Mouse (Mus musculus) lung, embryonic 14.5 days (tissue): Measurements from ENCODE around the gene S1pr1. TPM values are rescaled to one million over a fixed set of nuclear protein-coding genes. Genes with fewer than 3 reads are reported as not detected.
A peak's percentile ranks its signal among the peaks of the same experiment; 100 is the strongest.

Source experiments
- ATAC-seq: fragments of 200-750 bp; cut with Nextera tagmentation; 2 replicates; pipeline ENCODE4 v1.8.0; 2017; ENCODE audit warnings: mild to moderate bottlenecking, moderate TSS enrichment, moderate library complexity; ENCODE audit not compliant: insufficient read depth
- DNase-seq: peaks from one replicate; pipeline ENCODE4 v3.0.0-alpha.2; 2015
- H3K27ac ChIP-seq: fragments of 300-500 bp; sonication (generic); 2 replicates; pipeline ENCODE4 v1.5.1; 2014; ENCODE audit warnings: low read depth, mild to moderate bottlenecking, moderate library complexity
- H3K27me3 ChIP-seq: fragments of 300-500 bp; sonication (generic); 2 replicates; pipeline ENCODE4 v1.6.1; 2014; ENCODE audit warnings: low read length, control low read depth; ENCODE audit not compliant: insufficient read depth
- H3K36me3 ChIP-seq: fragments of 300-500 bp; sonication (generic); 2 replicates; pipeline ENCODE4 v1.6.1; 2014; ENCODE audit warnings: control low read depth; ENCODE audit not compliant: insufficient read depth
- H3K4me1 ChIP-seq: fragments of 300-500 bp; sonication (generic); 2 replicates; pipeline ENCODE4 v1.6.1; 2014; ENCODE audit warnings: antibody characterized with exemption, control low read depth; ENCODE audit not compliant: insufficient read depth
- H3K4me2 ChIP-seq: fragments of 300-500 bp; sonication (generic); 2 replicates; pipeline ENCODE4 v1.6.1; 2014; ENCODE audit warnings: mild to moderate bottlenecking
- H3K4me3 ChIP-seq: fragments of 300-500 bp; sonication (generic); 2 replicates; pipeline ENCODE4 v1.5.1; 2014; ENCODE audit warnings: low read depth, low read length
- H3K9ac ChIP-seq: fragments of 300-500 bp; sonication (generic); 2 replicates; pipeline ENCODE4 v1.6.1; 2014
- H3K9me3 ChIP-seq: fragments of 300-500 bp; sonication (generic); 2 replicates; pipeline ENCODE4 v1.6.1; 2016; ENCODE audit warnings: low read depth, low read length, control low read depth
- CTCF ChIP-seq: IDR thresholded peaks from 2 replicates; pipeline ENCODE4 v1.5.1; 2016; ENCODE audit warnings: antibody characterized with exemption, low read depth
- WGBS: fragments of 180-500 bp; shearing (Covaris S2); extraction: QIAGEN DNeasy Blood & Tissue Kit; methylation state at CpG from one replicate; pipeline ENCODE4 v1.1.7; 2014; 5-methylcytosine and 5-hydroxymethylcytosine counted together
- polyA plus RNA-seq: library from polyadenylated mRNA; unstranded; fragments of >200 nt; fragmentation: Nextera tagmentation; extraction: Ambion mirVana; gene quantifications from 2 replicates; pipeline ENCODE4 v1.2.1, GENCODE M21; 2014

The S1pr1 gene
- polyA plus RNA-seq, 1 experiment from 2014 or later = 21.2 TPM

GRCm38 (mm10) chr3:115712808-115713200, 2.1 kb downstream of the S1pr1 start:
- peak overlapping the region; percentile 82 for H3K4me2 ChIP-seq
- H3K36me3 ChIP-seq = no peaks in the 10 kb centered on the region; the same call in 1 of the 2 replicates
- DNase-seq (peak; percentile 92), ATAC-seq (no peak)
- WGBS = 15% methylated on average over 9 of the region's 9 CpGs
- H3K9me3 ChIP-seq = no peaks in the 10 kb centered on the region
- H3K27me3 ChIP-seq = no peaks in the 10 kb centered on the region
- H3K4me3 ChIP-seq = peak overlapping the region; percentile 53
- no peaks in the 10 kb centered on the region for H3K4me1 ChIP-seq
- peak overlapping the region; percentile 74 for H3K9ac ChIP-seq
- peak; percentile 90 for TF ChIP-seq CTCF
- H3K27ac ChIP-seq = peak overlapping the region; percentile 69; the same call in 1 of the 2 replicates

GRCm38 (mm10) chr3:115711924-115712807, 2.7 kb downstream of the S1pr1 start:
- no peaks in the 10 kb centered on the region for H3K9me3 ChIP-seq
- H3K27me3 ChIP-seq = no peaks in the 10 kb centered on the region
- H3K4me3 ChIP-seq = 0 out of 2 replicates have a peak overlapping the region, but pooled peaks have one; percentile 53
- TF ChIP-seq CTCF = no peak
- no peaks in the 10 kb centered on the region; the same call in 1 of the 2 replicates for H3K36me3 ChIP-seq
- 89% methylated on average over 27 of the region's 27 CpGs for WGBS
- H3K4me2 ChIP-seq = peak overlapping the region; percentile 82
- no peaks in the 10 kb centered on the region for H3K4me1 ChIP-seq
- no peak for ATAC-seq
- no peak overlapping the region for H3K9ac ChIP-seq
- no peak overlapping the region for H3K27ac ChIP-seq
- no peak for DNase-seq

- DNase-seq = no peak
- Histone ChIP-seq H3K9me3 (no peaks in the 10 kb centered on the region), H3K9ac (no peak overlapping the region), H3K36me3 (no peaks in the 10 kb centered on the region; the same call in 1 of the 2 replicates), H3K27ac (no peak overlapping the region), H3K4me1 (no peaks in the 10 kb centered on the region), H3K27me3 (no peaks in the 10 kb centered on the region), H3K4me3 (no peak overlapping the region), H3K4me2 (peak overlapping the region; percentile 32)
- ATAC-seq = no peak
- TF ChIP-seq CTCF = no peak
- 80% methylated on average over 3 of the region's 3 CpGs for WGBS
Measured at GRCm38 (mm10) chr3:115711393-115711792, 3.5 kb downstream of the S1pr1 start.

GRCm38 (mm10) chr3:115710051-115710450, 4.8 kb downstream of the S1pr1 start:
- no peak for ATAC-seq
- Histone ChIP-seq H3K36me3 (no peaks in the 10 kb centered on the region; the same call in 1 of the 2 replicates), H3K27me3 (no peaks in the 10 kb centered on the region), H3K27ac (no peak overlapping the region), H3K4me3 (no peak overlapping the region), H3K4me1 (no peaks in the 10 kb centered on the region), H3K9ac (no peak overlapping the region), H3K9me3 (no peaks in the 10 kb centered on the region), H3K4me2 (no peak overlapping the region)
- WGBS = 69% methylated on average over 2 of the region's 2 CpGs
- no peak for DNase-seq
- no peak for TF ChIP-seq CTCF

GRCm38 (mm10) chr3:115709118-115709574, 5.7 kb downstream of the S1pr1 start:
- ATAC-seq (peak; percentile 64; the same call in 1 of the 2 replicates), DNase-seq (peak; percentile 69)
- TF ChIP-seq CTCF = no peak
- H3K27ac ChIP-seq = no peak overlapping the region
- H3K4me3 ChIP-seq = no peak overlapping the region
- no peaks in the 10 kb centered on the region for H3K27me3 ChIP-seq
- no peak overlapping the region for H3K4me2 ChIP-seq
- H3K4me1 ChIP-seq = no peaks in the 10 kb centered on the region
- no peaks in the 10 kb centered on the region; the same call in 1 of the 2 replicates for H3K36me3 ChIP-seq
- H3K9me3 ChIP-seq = no peaks in the 10 kb centered on the region
- H3K9ac ChIP-seq = no peak overlapping the region
- WGBS = 69% methylated on average over 6 of the region's 6 CpGs

GRCm38 (mm10) chr3:115706736-115707135, 8.1 kb downstream of the S1pr1 start:
- Histone ChIP-seq H3K4me3 (no peak overlapping the region), H3K9me3 (no peaks in the 10 kb centered on the region), H3K36me3 (no peaks in the 10 kb centered on the region), H3K27me3 (no peaks in the 10 kb centered on the region), H3K27ac (no peak overlapping the region), H3K4me2 (no peak overlapping the region), H3K9ac (no peak overlapping the region), H3K4me1 (no peaks in the 10 kb centered on the region)
- DNase-seq (no peak), ATAC-seq (no peak)
- WGBS = 90% methylated on average over 2 of the region's 2 CpGs
- TF ChIP-seq CTCF = no peak

- ATAC-seq (no peak), DNase-seq (no peak)
- Histone ChIP-seq H3K27ac (no peak overlapping the region), H3K4me3 (no peak overlapping the region), H3K9me3 (no peaks in the 10 kb centered on the region), H3K27me3 (no peaks in the 10 kb centered on the region), H3K4me2 (no peak overlapping the region), H3K36me3 (no peaks in the 10 kb centered on the region), H3K9ac (no peak overlapping the region), H3K4me1 (no peaks in the 10 kb centered on the region)
- 71% methylated on average over 9 of the region's 9 CpGs for WGBS
- TF ChIP-seq CTCF = no peak
Measured at GRCm38 (mm10) chr3:115704254-115704908, 10.5 kb downstream of the S1pr1 start.
